Mouse (Mus musculus) embryo, embryonic 10.5 days (tissue): ENCODE measurements around the gene Srrt.
A peak's percentile ranks its signal among the peaks of the same experiment; 100 is the strongest.

ENCODE experiments used
- DNase-seq: peaks from one replicate; pipeline ENCODE4 v3.0.0-alpha.2; 2015; ENCODE audit warnings: low spot score

Srrt gene

DNA sequence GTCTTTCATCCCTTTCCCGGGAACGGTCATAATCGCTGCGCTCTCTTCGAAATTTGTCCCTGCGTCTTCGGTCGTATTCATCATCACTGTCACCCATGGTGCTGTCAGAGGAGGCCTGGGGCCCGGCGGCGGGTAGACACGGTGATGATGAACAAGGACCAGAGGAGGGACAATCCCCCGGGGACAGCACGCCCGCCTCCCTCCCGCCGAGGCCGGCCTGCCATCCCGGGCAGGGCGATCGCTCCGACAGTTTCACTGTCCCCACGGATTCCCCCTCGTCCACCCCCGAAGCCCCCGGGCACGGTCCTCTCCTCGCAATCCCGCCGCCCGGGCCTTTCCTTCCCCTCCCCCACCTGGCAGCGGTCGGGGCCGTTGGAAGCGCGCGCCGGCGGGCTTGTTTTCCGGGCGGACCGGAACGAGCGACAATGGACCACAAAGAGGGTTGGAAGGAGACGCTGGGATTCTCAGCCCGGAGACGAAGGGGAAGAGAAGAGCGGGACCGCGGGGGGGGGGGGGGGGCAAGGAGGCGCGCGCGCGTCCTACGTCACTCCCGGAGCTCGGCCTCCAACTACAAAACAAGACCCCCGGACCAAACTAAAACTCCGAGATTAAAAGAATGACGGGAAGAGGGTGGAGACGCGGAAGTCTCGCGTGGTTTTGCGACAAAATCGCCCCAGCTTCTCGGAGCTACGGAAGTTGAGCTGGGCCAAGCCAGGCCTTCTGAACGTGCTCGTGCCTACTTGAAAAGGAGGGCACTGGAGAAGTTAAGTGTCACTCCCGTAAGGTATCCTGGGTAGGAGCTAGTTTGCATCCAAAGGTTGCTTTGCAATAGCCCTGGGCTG lies at the start of gene Srrt:
TSS of gene Srrt (minus strand) at position 604 of the 842 bp plus-strand sequence.
- DNase-seq: peak; percentile 98

DNA sequence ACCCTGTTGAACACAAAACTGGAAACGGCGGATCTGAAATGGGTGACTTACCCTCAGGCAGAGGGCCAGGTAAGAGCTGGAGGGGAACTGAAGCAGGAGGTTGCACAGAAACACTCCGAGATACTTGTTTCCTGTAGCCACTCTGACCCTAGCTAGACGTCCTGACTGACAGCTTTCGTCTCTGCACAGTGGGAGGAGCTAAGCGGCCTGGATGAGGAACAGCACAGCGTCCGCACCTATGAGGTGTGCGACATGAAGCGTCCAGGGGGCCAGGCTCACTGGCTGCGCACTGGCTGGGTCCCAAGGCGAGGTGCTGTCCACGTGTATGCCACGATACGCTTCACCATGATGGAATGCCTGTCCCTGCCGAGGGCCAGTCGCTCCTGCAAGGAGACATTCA lies 46.6 kb upstream of the Srrt start:
- DNase-seq: no peak

DNA sequence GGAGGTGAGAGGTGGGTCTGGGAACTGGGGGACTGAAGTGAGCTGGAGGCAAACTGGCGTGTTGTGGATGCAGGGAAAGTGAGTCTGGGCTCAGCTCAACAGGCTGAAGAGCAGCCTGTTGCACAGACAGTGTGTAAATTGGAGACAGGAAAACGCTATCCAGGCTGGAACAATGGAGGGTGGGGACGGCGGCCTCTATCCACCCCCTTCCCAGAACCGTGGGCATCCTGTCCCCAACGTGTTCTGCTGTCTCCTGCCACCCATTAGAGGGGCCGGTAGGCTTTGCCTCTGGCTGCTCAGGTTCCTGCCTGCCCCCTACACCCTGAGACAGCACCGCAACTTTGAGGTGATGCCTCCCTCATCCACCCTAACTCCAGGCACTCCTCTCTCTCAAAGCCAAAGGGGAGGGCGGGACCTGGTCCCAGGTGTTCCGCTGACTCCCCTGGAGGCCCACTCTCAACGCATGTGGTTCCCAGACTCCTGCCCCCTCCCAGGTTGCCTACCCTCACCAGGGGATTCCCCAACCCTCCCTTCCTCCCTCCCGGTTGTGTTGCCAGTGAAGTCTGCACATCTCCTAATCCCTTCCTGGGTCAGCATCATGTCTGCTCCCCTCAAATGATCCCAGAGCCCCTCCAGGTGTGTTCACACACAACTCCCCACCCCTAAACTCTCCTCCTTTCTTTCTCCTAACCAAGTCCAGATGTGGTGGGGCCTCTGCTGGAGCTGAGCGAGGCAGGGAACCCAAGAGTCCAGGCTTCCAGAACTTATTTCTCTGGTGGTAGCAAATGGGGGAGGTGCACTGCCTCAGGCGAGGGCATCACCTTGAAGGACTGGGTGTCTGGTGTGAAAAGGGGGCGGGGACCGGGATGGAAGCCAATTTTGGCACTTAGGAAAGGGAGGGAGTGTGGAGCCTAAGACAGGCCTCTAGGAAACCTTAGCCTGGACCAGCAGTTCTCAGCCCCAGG lies 44.8 kb upstream of the Srrt start:
- no peak for DNase-seq

DNA sequence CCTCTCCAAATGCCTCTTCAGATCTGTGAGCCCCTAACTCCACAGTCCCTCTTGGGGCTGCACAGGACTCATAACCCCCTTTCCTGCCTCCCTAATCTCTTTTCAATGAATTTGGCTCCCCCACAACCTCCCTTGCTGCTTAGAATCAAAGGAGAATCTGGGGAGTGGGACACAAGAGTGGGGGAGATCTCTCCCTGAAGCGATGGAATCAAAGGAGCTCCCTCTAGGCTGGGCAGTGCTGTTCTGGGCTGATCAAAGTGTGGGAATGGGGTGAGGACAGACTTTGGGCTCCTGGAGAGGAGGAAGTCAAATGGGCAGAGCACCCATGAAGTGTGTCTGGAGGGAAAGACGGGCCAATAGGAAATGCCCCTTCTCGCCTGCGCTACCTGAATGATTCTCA lies 43.9 kb upstream of the Srrt start:
- no peak for DNase-seq

DNA sequence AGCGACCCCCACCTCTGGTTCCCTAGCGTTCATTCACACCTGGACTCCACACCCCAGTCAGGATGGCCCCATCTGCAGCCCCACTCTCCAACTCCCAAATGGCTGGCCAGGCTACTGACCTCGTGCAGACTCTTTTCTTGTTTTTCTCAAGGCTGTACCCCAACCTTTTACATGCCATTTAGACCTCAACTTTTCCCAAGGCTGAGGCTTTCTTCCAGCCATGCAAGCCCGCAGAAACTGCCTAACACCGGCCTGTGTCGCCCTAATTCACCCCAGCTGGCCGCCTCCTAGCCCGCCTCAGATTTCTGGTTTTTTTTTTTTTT lies 43.5 kb upstream of the Srrt start:
- peak; percentile 54 for DNase-seq

DNA sequence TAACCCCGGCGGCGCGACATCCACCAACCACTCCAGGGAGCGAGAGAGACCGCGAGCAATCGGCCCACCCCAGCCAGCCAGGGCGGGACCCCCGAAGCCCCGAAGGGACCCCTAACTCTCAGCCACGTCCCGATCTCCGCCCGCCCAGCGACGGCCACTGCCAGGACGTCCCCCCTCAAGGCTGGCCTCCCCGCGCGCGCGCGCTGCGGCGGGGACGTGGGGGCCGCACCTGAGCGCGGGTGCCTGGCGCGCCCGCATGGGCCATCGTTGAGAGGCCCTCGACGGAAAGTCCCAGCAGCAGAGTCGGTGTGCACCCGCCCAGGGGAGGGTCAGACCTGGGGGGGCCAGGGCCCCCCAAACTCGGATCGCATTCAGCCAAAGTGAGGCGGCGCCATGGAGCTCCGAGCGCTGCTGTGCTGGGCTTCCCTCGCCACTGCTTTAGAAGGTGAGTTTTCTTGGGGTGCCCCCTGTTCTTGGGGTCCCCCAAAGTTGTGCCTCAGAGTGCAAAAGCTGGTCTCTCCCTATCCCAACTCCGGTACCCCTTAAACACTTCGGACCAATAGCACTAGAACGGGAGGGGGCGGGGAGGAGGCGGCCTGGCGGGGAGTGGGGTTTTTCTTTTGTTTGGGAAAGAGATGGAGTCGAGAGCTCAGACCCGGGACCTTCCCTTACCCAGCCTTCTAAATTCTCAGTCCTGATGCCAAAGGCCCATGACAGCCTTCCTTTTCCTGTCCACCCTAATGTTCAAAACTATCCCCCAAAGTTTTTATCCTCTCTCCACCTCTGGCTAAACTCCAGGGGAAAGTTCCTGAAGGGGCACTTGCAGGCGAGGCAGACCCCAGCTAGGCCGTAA lies 43.0 kb upstream of the Srrt start:
- DNase-seq: peak; percentile 54

DNA sequence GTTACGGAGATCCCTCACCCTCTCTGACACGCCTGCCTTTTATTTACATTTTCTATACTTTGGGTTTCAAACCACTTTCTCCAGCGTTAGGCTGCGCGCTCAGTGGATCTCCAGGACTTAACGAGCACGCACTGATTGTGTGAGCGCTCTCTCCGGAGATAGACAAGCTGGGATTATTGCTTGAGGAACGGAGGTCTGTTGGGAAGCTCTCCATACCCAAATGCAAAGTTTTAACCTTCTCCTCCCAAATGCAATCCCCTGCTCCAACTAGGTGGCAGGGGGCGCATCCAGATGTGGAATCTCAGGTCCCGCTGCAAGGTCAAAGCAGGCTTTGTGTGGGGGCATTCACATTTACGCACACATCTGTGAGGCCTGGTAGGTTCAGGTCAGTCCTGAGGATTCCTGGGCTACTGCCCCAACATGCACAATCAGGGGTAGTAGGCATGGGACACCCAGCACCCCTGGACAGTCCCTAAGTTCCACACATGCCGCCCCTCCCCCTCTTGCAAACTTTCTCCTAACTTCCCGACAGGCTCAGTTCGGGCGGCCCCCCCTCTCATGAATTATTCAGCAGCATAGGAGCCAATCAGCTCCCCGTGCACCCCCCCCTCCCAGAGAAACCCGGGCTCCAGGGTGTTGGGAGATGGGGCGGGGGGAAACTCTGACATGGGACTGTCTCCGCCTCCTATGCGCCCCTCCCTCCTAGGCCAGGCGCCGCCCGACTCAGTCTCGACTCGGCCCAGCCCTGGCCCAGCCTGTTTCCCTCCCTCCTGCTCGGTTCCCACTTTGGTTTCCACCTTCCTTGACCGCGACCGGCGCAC lies 42.1 kb upstream of the Srrt start, which contains the start of gene Ephb4:
TSS of gene Ephb4 (plus strand) at position 726 of the 821 bp plus-strand sequence.
- DNase-seq: peak; percentile 98

DNA sequence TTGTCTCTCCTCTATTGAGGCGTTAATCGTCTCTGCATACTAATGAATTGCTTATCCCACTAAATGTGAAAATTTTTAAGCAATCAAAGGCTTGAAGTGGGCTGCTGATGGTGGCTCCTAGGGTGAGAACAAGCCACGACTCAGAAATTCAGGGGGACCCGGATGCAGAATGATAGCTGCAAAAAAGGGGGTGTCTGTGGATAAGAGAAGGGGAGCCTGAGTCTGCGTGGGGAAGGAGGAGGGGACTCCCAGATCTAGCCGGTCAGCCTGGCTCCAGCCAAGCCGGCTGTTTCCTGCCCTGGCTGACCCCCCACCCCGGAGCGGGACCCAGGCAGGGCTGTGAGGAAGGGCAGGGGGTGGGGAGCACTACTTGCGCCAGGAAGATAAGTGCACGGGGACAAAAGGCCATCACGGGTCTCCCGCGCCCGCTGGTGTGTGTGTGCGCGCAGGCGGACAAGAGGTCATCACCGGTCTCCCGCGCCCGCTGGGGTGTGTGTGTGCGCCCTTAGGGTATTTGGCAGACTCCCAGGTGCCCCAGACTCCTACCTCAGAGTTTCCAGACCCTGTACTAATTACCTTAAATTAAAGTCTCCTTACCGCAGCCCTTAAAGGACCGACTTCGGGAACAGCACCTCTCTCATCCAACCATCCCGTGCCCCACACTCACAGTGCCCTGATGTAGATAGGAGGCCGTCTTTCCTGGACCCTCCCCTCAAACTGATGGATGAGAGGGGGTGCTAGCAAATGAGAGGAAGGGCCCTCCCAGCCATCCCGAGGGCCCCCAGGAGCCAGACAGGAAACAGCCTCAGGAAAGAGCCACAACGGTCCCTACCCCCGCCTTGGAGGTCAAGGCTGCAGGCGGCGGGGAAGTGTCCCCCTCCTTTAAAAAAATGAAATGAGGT lies 41.3 kb upstream of the Srrt start:
- peak; percentile 74 for DNase-seq

DNA sequence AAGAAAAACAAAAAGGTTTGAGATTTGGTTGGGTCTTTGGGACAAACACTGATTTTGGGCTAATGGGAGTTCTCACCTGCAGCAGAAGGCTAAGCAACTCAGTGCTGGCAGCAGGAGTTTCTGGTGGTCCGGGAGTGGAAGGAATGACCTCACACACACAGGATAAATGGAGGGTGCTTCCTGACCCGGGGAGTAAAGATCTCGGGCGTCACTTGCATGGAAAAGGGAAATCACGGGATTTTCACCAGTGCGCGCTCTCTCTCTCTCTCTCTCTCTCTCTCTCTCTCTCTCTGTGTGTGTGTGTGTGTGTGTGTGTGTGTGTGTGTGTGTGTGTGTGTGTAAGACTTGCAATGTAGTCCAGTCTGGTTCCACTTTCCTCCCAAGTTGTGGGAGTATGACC lies 40.4 kb upstream of the Srrt start:
- DNase-seq: peak; percentile 33

DNA sequence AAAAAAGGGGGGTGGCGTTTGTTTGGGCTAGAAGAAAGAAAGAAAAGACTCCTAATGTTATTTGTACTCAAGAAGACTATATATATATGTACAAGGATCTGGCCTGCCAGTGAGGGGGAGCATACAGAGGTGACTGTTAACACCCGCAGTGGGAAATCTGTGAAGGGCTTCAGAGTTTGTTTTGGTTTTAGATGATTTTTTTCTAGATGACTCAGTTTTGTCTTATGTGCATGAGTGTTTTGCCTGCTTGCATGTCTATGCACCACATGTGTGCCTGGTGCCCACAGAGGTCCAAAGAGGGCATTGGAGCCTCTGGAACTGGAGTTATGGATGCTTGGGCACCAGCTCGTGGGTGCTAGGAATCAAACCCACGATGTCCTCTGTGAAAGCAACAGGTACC lies 39.5 kb upstream of the Srrt start:
- no peak for DNase-seq

DNA sequence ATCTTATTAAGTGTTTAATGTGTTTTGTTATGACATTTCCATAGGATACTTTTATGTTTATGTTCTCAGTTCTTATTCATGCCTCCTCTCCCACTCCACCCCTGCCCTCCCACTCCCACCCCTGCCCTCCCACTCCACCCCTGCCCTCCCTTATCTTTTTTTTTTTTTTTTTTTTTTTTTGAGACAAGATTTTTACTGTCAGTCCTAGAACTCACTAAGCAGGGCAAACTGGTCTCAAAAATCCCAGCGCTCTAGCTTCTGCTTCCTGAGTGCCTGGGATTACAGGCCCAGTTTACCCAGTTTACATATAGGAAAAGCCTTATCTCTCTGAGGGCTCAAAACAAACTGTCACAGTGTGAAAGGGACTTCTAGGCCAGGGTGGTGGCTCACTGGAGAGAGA lies 38.9 kb upstream of the Srrt start:
- DNase-seq: no peak

DNA sequence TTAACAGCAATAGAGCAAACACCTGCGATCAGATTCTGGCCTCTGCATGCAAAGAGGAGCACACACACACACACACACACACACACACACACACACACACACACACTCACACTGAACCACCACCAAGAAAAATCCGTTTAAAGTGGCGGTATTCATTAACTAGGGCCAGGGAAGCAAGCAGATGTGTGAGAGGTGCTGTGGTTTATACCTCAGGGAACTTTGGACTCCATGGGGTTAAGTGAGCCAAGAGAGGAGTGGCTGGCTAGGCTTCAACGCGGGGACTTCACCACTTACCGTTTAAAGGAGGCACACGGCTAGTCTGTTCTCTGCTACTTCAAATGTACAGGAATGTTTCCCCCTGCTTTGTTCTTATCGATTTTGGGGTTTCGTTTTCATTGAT lies 38.3 kb upstream of the Srrt start:
- DNase-seq: no peak

DNA sequence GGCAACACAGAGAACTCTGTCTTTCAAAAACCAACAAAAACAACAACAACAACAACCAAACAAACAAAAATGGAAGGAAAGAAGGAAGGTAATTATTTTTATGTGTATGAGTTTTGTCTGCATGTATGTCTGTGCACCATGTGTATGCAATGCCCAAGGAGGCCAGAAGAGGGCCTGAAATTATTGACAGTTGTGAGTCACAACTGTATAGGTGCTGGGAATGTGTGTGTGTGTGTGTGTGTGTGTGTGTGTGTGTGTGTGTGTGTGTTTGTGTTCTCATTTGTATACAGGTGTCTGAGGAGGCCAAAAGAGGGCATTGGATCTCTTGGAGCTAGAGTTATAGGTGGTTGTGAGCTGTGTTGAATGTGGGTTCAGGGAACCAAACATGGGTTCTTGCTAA lies 36.4 kb upstream of the Srrt start:
- no peak for DNase-seq

DNA sequence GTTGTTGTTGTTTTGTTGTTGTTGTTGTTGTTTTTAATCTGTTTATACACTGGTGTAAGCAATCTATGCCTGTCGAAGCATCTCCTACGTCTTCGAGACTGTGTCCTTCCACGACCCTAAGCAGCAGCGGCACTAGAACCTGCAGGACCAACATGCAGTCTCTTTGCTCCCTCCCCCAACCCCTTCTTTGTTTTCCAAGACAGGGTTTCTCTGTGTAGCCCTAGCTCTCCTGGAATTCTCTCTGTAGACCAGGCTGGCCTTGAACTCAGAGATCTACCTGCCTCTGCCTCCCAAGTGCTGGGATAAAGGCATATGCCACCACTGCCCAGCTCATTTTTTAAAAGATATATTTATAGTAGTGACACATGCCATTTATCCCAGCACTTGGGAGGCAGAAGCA lies 35.9 kb upstream of the Srrt start:
- DNase-seq: no peak

DNA sequence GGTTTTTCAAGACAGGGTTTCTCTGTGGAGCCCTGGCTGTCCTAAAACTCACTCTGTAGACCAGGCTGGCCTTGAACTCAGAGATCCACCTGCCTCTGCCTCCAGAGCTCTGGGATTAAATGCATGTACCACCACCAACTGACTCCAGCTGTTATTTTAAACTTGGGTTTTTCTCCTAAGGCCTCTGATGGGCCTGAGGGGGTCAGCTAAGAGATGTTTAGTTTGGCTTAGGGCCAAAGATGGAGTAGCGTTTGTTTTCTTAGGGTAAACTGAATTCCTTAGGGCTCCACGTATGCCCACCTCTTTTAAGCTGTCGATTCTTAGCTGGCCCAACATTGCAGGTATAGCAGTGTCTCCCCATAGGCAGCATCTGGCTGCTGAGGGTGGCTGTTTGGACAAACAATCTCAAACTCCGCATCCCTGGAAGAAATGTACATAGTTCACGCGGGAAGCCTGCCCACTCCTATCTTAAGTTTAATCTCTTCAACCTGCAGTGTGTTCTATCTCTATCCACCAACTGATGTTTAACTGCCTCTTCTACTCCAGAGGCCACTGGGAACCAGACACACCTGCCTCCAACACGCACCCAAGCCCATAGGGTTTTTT lies 35.0 kb upstream of the Srrt start:
- no peak for DNase-seq

DNA sequence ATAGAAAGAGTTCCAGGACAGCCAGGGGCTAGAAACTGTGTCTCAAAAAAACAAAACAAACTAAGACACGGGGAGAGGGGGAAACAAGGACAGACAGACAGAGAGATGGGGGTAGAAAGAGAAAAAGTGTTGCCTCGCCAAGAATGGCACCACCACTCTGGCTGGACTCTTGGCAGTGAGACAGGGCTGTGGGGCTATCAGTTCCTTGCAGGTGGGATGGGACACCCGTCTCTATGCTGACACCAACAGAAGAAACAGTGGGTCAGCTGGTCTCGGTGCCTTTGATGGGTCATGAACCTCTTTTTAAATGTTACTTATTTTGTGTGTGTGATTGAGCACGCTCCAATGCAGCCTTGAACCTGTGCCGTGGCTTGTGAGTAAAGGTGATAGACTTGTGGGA lies 32.7 kb upstream of the Srrt start:
- DNase-seq: no peak

DNA sequence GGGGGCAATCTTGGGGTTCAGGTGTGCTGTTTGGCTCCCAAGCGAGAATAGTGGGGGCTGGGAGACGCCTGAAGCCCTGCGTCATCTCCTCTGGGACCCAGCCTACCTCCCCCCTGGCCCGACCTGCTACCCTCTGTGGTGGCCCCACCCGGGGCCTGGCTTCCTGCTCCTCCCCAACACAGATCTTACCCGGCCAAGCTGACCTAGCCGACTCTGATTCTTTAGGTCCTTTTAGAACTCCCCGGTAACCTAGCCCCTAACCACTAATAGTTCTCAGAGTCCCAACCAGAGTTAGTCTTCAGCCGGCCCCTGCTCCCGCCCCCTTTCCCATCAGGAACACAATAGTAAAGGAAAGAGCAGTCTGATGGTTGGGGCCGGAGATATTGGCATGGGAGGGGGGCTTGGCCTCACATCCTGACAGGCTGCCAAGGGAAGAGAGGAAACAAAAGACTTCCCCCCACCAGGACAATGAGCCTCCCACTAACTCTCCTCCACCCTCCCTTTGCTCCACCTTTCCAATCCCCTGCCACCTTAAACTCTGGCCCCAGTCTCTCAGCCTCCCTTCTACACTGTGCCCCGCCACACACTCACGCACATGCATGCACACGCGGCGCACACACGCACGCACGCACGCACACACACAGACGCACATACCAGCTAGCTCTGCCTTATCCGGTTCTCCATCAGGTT lies 32.0 kb upstream of the Srrt start:
- DNase-seq: peak; percentile 52

DNA sequence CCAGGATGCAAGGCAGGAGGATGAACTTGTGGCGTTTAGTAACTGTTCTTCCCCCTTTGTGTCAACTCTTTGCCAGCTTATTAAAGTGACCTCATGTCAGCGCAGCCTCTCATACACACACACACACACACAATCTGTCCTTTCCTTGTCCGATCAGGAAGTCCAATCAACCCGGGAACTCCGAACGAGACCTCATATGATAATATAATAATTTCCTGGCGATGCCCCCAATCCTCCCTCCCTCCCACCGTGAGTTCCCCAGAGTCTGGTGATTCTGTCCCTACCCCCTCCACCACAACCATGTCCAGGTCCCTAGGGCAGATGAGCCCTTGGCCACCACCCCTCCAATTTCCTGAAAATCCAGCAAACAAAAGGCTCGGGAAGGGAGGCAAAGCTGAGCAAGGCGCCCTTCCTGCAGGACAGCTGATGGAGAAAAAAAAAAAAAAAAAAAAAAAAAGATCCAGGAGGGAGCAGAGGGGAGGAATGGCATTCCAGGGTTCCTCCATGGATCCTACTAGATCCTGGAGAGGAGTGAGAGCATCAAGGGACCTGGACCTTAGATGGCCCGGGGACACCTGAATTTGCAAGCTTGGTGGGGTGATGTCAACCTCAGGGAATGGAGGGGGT lies 31.3 kb upstream of the Srrt start:
- peak; percentile 64 for DNase-seq

DNA sequence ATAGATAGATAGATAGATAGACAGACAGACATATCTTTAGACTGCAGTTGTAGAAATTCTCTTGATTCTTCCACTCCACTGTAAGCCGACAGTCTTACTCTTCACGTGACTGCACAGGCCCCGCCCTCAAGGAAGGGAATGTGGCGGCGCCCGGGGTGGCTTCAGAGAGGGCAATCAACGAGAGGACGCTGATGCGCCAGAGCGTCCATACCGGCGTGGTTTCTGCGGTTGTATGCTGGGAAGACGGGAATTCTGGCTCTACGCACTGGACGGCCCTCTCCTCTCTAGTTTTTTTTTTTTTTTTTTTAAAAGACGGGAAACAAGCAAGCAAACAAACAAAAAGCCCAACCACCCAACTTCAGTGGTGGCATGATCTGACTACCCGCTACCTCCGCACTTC lies 30.8 kb upstream of the Srrt start:
- DNase-seq: peak; percentile 94
